Mouse (Mus musculus) lung, embryonic 15.5 days (tissue): ENCODE measurements around the gene Ndufb2. TPM values are rescaled to one million over a fixed set of nuclear protein-coding genes. Genes with fewer than 3 reads are reported as not detected.
A peak's percentile ranks its signal among the peaks of the same experiment; 100 is the strongest.

Experiments used
- ATAC-seq: fragments of 200-750 bp; cut with Nextera tagmentation; 2 replicates; pipeline ENCODE4 v1.8.0; 2017; ENCODE audit warnings: moderate number of reproducible peaks, borderline replicate concordance; ENCODE audit not compliant: low FRiP score, low TSS enrichment; ENCODE audit errors: extremely low read depth
- H3K27ac ChIP-seq: fragments of 300-500 bp; sonication (generic); 2 replicates; pipeline ENCODE4 v1.5.1; 2015; ENCODE audit warnings: moderate library complexity, mild to moderate bottlenecking, inconsistent platforms
- H3K27me3 ChIP-seq: fragments of 300-500 bp; sonication (generic); 2 replicates; pipeline ENCODE4 v1.6.1; 2015; ENCODE audit warnings: inconsistent platforms
- H3K36me3 ChIP-seq: fragments of 300-500 bp; sonication (generic); 2 replicates; pipeline ENCODE4 v1.6.1; 2015; ENCODE audit warnings: inconsistent platforms
- H3K4me1 ChIP-seq: fragments of 300-500 bp; sonication (generic); 2 replicates; pipeline ENCODE4 v1.6.1; 2015; ENCODE audit warnings: inconsistent platforms
- H3K4me2 ChIP-seq: fragments of 300-500 bp; sonication (generic); 2 replicates; pipeline ENCODE4 v1.6.1; 2015; ENCODE audit warnings: inconsistent platforms, mild to moderate bottlenecking, moderate library complexity
- H3K4me3 ChIP-seq: fragments of 300-500 bp; sonication (generic); 2 replicates; pipeline ENCODE4 v1.5.1; 2015; ENCODE audit warnings: mild to moderate bottlenecking, inconsistent platforms
- H3K9ac ChIP-seq: fragments of 300-500 bp; sonication (generic); 2 replicates; pipeline ENCODE4 v1.6.1; 2015; ENCODE audit warnings: inconsistent platforms
- H3K9me3 ChIP-seq: fragments of 300-500 bp; sonication (generic); 2 replicates; pipeline ENCODE4 v1.6.1; 2016; ENCODE audit warnings: inconsistent platforms
- WGBS: fragments of 180-500 bp; shearing (Covaris S2); methylation state at CpG from one replicate; pipeline ENCODE4 v1.1.7; 2015; 5-methylcytosine and 5-hydroxymethylcytosine counted together
- polyA plus RNA-seq: library from polyadenylated mRNA; unstranded; fragments of >200 nt; fragmentation: Nextera tagmentation; extraction: Ambion mirVana; gene quantifications from 2 replicates; pipeline ENCODE4 v1.2.1, GENCODE M21; 2015

The Ndufb2 gene
- polyA plus RNA-seq = 319 and 328 TPM in 2 replicates

GRCm38 (mm10) chr6:39592401-39593214, at the start of gene Ndufb2:
Gene Ndufb2, plus strand, starts transcription at chr6:39592574.
- peak within 1 kb of the TSS; percentile 94 for H3K27ac ChIP-seq
- H3K9ac ChIP-seq = peak within 1 kb of the TSS; percentile 89
- peak; percentile 98 for ATAC-seq
- H3K9me3 ChIP-seq = no peaks in the 10 kb centered on the region
- peak within 1 kb of the TSS; percentile 71 for H3K4me2 ChIP-seq
- H3K27me3 ChIP-seq = no peaks in the 10 kb centered on the region
- peaks cover 11% of the 10 kb centered on the region; the same call in 1 of the 2 replicates for H3K36me3 ChIP-seq
- peak within 1 kb of the TSS; percentile 92 for H3K4me3 ChIP-seq
- under 1% methylated on average over 56 of the region's 56 CpGs for WGBS
- peaks cover 11% of the 10 kb centered on the region for H3K4me1 ChIP-seq

- 14% methylated on average over 15 of the region's 15 CpGs for WGBS
- no peak overlapping the region for H3K9ac ChIP-seq
These were observed 49.5 kb upstream of the Ndufb2 start for GRCm38 (mm10) chr6:39542631-39543597.

GRCm38 (mm10) chr6:39543769-39544420, 48.5 kb upstream of the Ndufb2 start:
- no peak overlapping the region for H3K9ac ChIP-seq
- H3K4me1 ChIP-seq = peaks cover 74% of the 10 kb centered on the region
- peak overlapping the region; percentile 87 for H3K27ac ChIP-seq
- H3K4me2 ChIP-seq = no peak overlapping the region
- no peak overlapping the region for H3K4me3 ChIP-seq
- no peaks in the 10 kb centered on the region for H3K36me3 ChIP-seq
- no peak for ATAC-seq
- no peaks in the 10 kb centered on the region for H3K9me3 ChIP-seq
- WGBS = 41% methylated on average over 15 of the region's 15 CpGs
- no peaks in the 10 kb centered on the region for H3K27me3 ChIP-seq

More at GRCm38 (mm10) chr6:39542631-39543597, 49.5 kb upstream of the Ndufb2 start:
- Histone ChIP-seq H3K4me3 (no peak overlapping the region), H3K9me3 (no peaks in the 10 kb centered on the region), H3K4me1 (peaks cover 78% of the 10 kb centered on the region), H3K27me3 (no peaks in the 10 kb centered on the region), H3K4me2 (peak overlapping the region; percentile 16; the same call in 1 of the 2 replicates), H3K36me3 (no peaks in the 10 kb centered on the region), H3K27ac (peak overlapping the region; percentile 87)
- ATAC-seq = peak; percentile 91

- no peak for ATAC-seq
- Histone ChIP-seq H3K27ac (no peak overlapping the region), H3K4me2 (no peak overlapping the region), H3K4me3 (no peak overlapping the region), H3K27me3 (no peaks in the 10 kb centered on the region), H3K4me1 (peaks cover 61% of the 10 kb centered on the region), H3K36me3 (no peaks in the 10 kb centered on the region), H3K9me3 (no peaks in the 10 kb centered on the region), H3K9ac (no peak overlapping the region)
- 87% methylated on average over 7 of the region's 7 CpGs for WGBS
These were observed 46.9 kb upstream of the Ndufb2 start for GRCm38 (mm10) chr6:39545474-39545873.

GRCm38 (mm10) chr6:39548030-39548429, 44.3 kb upstream of the Ndufb2 start:
- no peak overlapping the region for H3K4me2 ChIP-seq
- H3K4me3 ChIP-seq = no peak overlapping the region
- H3K9ac ChIP-seq = no peak overlapping the region
- no peaks in the 10 kb centered on the region for H3K9me3 ChIP-seq
- peak overlapping the region; percentile 37 for H3K27ac ChIP-seq
- 60% methylated on average over 5 of the region's 5 CpGs for WGBS
- H3K4me1 ChIP-seq = peaks cover 48% of the 10 kb centered on the region
- H3K36me3 ChIP-seq = no peaks in the 10 kb centered on the region
- no peak for ATAC-seq
- no peaks in the 10 kb centered on the region for H3K27me3 ChIP-seq

GRCm38 (mm10) chr6:39551981-39552636, 40.3 kb upstream of the Ndufb2 start:
- H3K9ac ChIP-seq = no peak overlapping the region
- no peak for ATAC-seq
- WGBS = 59% methylated on average over 8 of the region's 8 CpGs
- no peak overlapping the region for H3K27ac ChIP-seq
- no peaks in the 10 kb centered on the region for H3K27me3 ChIP-seq
- no peak overlapping the region for H3K4me2 ChIP-seq
- H3K4me1 ChIP-seq = peaks cover 50% of the 10 kb centered on the region
- H3K36me3 ChIP-seq = no peaks in the 10 kb centered on the region
- H3K9me3 ChIP-seq = no peaks in the 10 kb centered on the region
- no peak overlapping the region for H3K4me3 ChIP-seq

- peak overlapping the region; percentile 71; the same call in 1 of the 2 replicates for H3K4me3 ChIP-seq
- peak overlapping the region; percentile 68 for H3K27ac ChIP-seq
- no peaks in the 10 kb centered on the region for H3K9me3 ChIP-seq
- 40% methylated on average over 12 of the region's 12 CpGs for WGBS
- peak overlapping the region; percentile 63 for H3K4me2 ChIP-seq
- no peak for ATAC-seq
- H3K4me1 ChIP-seq = peaks cover 53% of the 10 kb centered on the region
- no peaks in the 10 kb centered on the region for H3K36me3 ChIP-seq
- 0 out of 2 replicates have a peak overlapping the region, but pooled peaks have one; percentile 14 for H3K9ac ChIP-seq
- H3K27me3 ChIP-seq = no peaks in the 10 kb centered on the region
These were observed 37.3 kb upstream of the Ndufb2 start for GRCm38 (mm10) chr6:39554888-39555647.

- 65% methylated on average over 2 of the region's 2 CpGs for WGBS
- H3K4me2 ChIP-seq = peak overlapping the region; percentile 63
These were observed 36.8 kb upstream of the Ndufb2 start for GRCm38 (mm10) chr6:39555648-39555945.

GRCm38 (mm10) chr6:39556900-39557659, 35.3 kb upstream of the Ndufb2 start:
- Histone ChIP-seq H3K4me2 (peak overlapping the region; percentile 63), H3K9me3 (no peaks in the 10 kb centered on the region), H3K27ac (peak overlapping the region; percentile 88), H3K36me3 (no peaks in the 10 kb centered on the region), H3K27me3 (no peaks in the 10 kb centered on the region), H3K4me3 (peak overlapping the region; percentile 71), H3K4me1 (peaks cover 53% of the 10 kb centered on the region), H3K9ac (peak overlapping the region; percentile 82)
- WGBS = under 1% methylated on average over 51 of the region's 54 CpGs
- ATAC-seq = peak; percentile 46

More at GRCm38 (mm10) chr6:39555648-39555945, 36.8 kb upstream of the Ndufb2 start:
- Histone ChIP-seq H3K36me3 (no peaks in the 10 kb centered on the region), H3K27me3 (no peaks in the 10 kb centered on the region), H3K4me1 (peaks cover 54% of the 10 kb centered on the region), H3K27ac (peak overlapping the region; percentile 68), H3K9ac (no peak overlapping the region), H3K9me3 (no peaks in the 10 kb centered on the region), H3K4me3 (peak overlapping the region; percentile 71)
- ATAC-seq = no peak

GRCm38 (mm10) chr6:39557723-39558261, 34.6 kb upstream of the Ndufb2 start, which contains the start of gene Dennd2a:
Gene Dennd2a, minus strand, starts transcription at chr6:39557867.
- Histone ChIP-seq H3K27ac (peak within 1 kb of the TSS; percentile 88), H3K27me3 (no peaks in the 10 kb centered on the region), H3K9me3 (no peaks in the 10 kb centered on the region), H3K4me2 (peak within 1 kb of the TSS; percentile 63), H3K4me3 (peak within 1 kb of the TSS; percentile 71), H3K9ac (peak within 1 kb of the TSS; percentile 82), H3K4me1 (peaks cover 54% of the 10 kb centered on the region), H3K36me3 (no peaks in the 10 kb centered on the region)
- WGBS = under 1% methylated on average over 50 of the region's 50 CpGs
- peak; percentile 92 for ATAC-seq
